Mouse (Mus musculus): Measurements from ENCODE around the gene Klra9.
"Not testable (repeated sequence)": the region's sequence is repeated elsewhere in the genome, so short reads cannot be mapped to it uniquely, and the experiment has no call there.

Klra9 gene

GRCm38 (mm10) chr6:130193012-130193411 is at the start of gene Klra9:
Gene Klra9 (minus strand): TSS chr6:130193112.
- DNase-seq (ENCODE audit: low read depth, low spot score), result not testable (repeated sequence)

GRCm38 (mm10) chr6:130237536-130237935 is 44.6 kb upstream of the Klra9 start:
- DNase-seq (ENCODE audit: low read depth, low spot score), result no peak

GRCm38 (mm10) chr6:130236635-130237034 is 43.7 kb upstream of the Klra9 start:
- DNase-seq (ENCODE audit: low read depth, low spot score), result no peak

GRCm38 (mm10) chr6:130233222-130233621 is 40.3 kb upstream of the Klra9 start, which contains the start of gene Klra7:
Gene Klra7 (minus strand): TSS chr6:130233322.
- DNase-seq (ENCODE audit: low read depth, low spot score), result no peak

- DNase-seq (ENCODE audit: low read depth, low spot score), result not testable (repeated sequence)
Observed at GRCm38 (mm10) chr6:130197453-130197852, 4.5 kb upstream of the Klra9 start.

GRCm38 (mm10) chr6:130129798-130130197 is 63.1 kb downstream of the Klra9 start, which contains the start of gene Klra8:
Gene Klra8 (minus strand): TSS chr6:130129898.
- not testable (repeated sequence) for DNase-seq (ENCODE audit: low read depth, low spot score)

Data from brain, adult 2 months (tissue).